In genomic region chr6:128411115-128411514, GRCm38 (mm10) we compare ENCODE assay signal across 8 mouse cellular contexts. TPM values are rescaled to one million over a fixed set of nuclear protein-coding genes. Genes with fewer than 3 reads are reported as not detected.
A peak's percentile ranks its signal among the peaks of the same experiment; 100 is the strongest.
DNase-seq lines count a peak whose midpoint lies in the region; ATAC-seq and TF ChIP-seq lines count a peak whose summit lies in the region.

No protein-coding gene starts in this region.

- no peak for TF ChIP-seq POLR2A in MEL (IDR thresholded peaks at IDR 0.05; ENCODE audit: control insufficient read depth in 1 of 2, insufficient read depth in 1 of 2, low read depth in 1 of 2, low read length in 2 of 2, poor library complexity in 1 of 2)

- TF ChIP-seq EP300 in MEL (IDR thresholded peaks at IDR 0.05; ENCODE audit: low read depth in 1 of 2, low read length in 2 of 2), result no peak

- no peaks in the 10 kb centered on the region for H3K27me3 ChIP-seq in MEL (ENCODE audit: control insufficient read depth in 1 of 2, insufficient read depth in 2 of 2, low read length in 2 of 2)
- H3K27me3 ChIP-seq in forebrain, embryonic 11.5 days (ENCODE audit: control insufficient read depth, insufficient read depth, low read length), result no peaks in the 10 kb centered on the region
- no peaks in the 10 kb centered on the region for H3K27me3 ChIP-seq in hindbrain, embryonic 13.5 days

- H3K27ac ChIP-seq in MEL (ENCODE audit: control insufficient read depth, low read depth, low read length), result no peak overlapping the region
- H3K27ac ChIP-seq in forebrain, embryonic 11.5 days (ENCODE audit: low read depth, low read length), result no peak overlapping the region
- H3K27ac ChIP-seq in hindbrain, embryonic 13.5 days, result no peak overlapping the region

- ATAC-seq in forebrain, embryonic 11.5 days (replicated peaks; ENCODE audit: low FRiP score), result peak; percentile 17; the same call in 1 of the 2 replicates
- peak; percentile 47; the same call in 1 of the 2 replicates for ATAC-seq in hindbrain, embryonic 13.5 days (ENCODE audit: low FRiP score)

- peak; percentile 74 for DNase-seq in MEL (ENCODE audit: low read depth, low spot score)
- DNase-seq in c-Kit-negative CD71-positive TER-119-positive erythroid progenitor cells, embryonic 14.5 days (ENCODE audit: low read depth, low spot score), result peak; percentile 57
- peak; percentile 86 for DNase-seq in forebrain, embryonic 11.5 days (ENCODE audit: low spot score)
- DNase-seq in layer of hippocampus, adult 9-11 months, result peak; percentile 64
- DNase-seq in lung, postnatal 10 days, result peak; percentile 78
- DNase-seq in retina, embryonic 14.5 days (ENCODE audit: low spot score), result peak; percentile 85
- peak; percentile 79 for DNase-seq in urinary bladder, postnatal 14 days (ENCODE audit: low spot score)

- H3K36me3 ChIP-seq in MEL (ENCODE audit: control insufficient read depth in 1 of 2, insufficient read depth in 2 of 2, low read length in 2 of 2), result no peaks in the 10 kb centered on the region
- peaks cover 18% of the 10 kb centered on the region for H3K36me3 ChIP-seq in forebrain, embryonic 11.5 days (ENCODE audit: control insufficient read depth, insufficient read depth, low read length)
- H3K36me3 ChIP-seq in hindbrain, embryonic 13.5 days, result peaks cover 89% of the 10 kb centered on the region

- peak; percentile 82 for TF ChIP-seq RAD21 in MEL (IDR thresholded peaks at IDR 0.05; ENCODE audit: low read depth, low read length)

- H3K79me2 ChIP-seq in MEL (ENCODE audit: control insufficient read depth, insufficient read depth, low read length, poor library complexity), result no peaks in the 10 kb centered on the region

- no peak overlapping the region for H3K9ac ChIP-seq in MEL (ENCODE audit: control insufficient read depth, low read depth, low read length, poor library complexity, severe bottlenecking)
- no peak overlapping the region for H3K9ac ChIP-seq in forebrain, embryonic 11.5 days (ENCODE audit: low read length)
- H3K9ac ChIP-seq in hindbrain, embryonic 13.5 days, result no peak overlapping the region

- no peak overlapping the region for H3K4me2 ChIP-seq in forebrain, embryonic 11.5 days (ENCODE audit: low read depth, low read length, severe bottlenecking)
- H3K4me2 ChIP-seq in hindbrain, embryonic 13.5 days, result no peak overlapping the region

- H3K4me1 ChIP-seq in MEL (ENCODE audit: control insufficient read depth in 1 of 2, insufficient read depth in 2 of 2, low read length in 2 of 2), result no peaks in the 10 kb centered on the region
- H3K4me1 ChIP-seq in forebrain, embryonic 11.5 days (replicated peaks; ENCODE audit: control insufficient read depth, insufficient read depth, low read length), result no peaks in the 10 kb centered on the region
- no peaks in the 10 kb centered on the region for H3K4me1 ChIP-seq in hindbrain, embryonic 13.5 days (replicated peaks)

- peak; percentile 80 to 95 (median 86) for TF ChIP-seq CTCF in MEL (IDR thresholded peaks at IDR 0.05 in 2 of 3, conservative IDR thresholded peaks at IDR 0.05 in 1 of 3; ENCODE audit: control insufficient read depth in 1 of 3, insufficient read depth in 1 of 3, low read depth in 2 of 3, low read length in 3 of 3, poor library complexity in 1 of 3, severe bottlenecking in 1 of 3)

- H3K9me3 ChIP-seq in MEL (replicated peaks; ENCODE audit: insufficient read depth, low read length), result no peaks in the 10 kb centered on the region
- no peaks in the 10 kb centered on the region for H3K9me3 ChIP-seq in forebrain, embryonic 11.5 days (ENCODE audit: control insufficient read depth, low read length)
- no peaks in the 10 kb centered on the region for H3K9me3 ChIP-seq in hindbrain, embryonic 13.5 days

- WGBS in forebrain, embryonic 11.5 days, result 21% methylated on average over 3 of the region's 3 CpGs
- WGBS in hindbrain, embryonic 13.5 days, result 26% methylated on average over 3 of the region's 3 CpGs

- no peak overlapping the region for H3K4me3 ChIP-seq in MEL (ENCODE audit: control insufficient read depth in 1 of 2, insufficient read depth in 1 of 2, low read depth in 2 of 2, low read length in 2 of 2)
- H3K4me3 ChIP-seq in forebrain, embryonic 11.5 days (ENCODE audit: low read depth, low read length), result no peak overlapping the region
- H3K4me3 ChIP-seq in hindbrain, embryonic 13.5 days, result no peak overlapping the region

TF ChIP-seq in MEL, 35 proteins besides CTCF, POLR2A, EP300 and RAD21:
- TF ChIP-seq ZC3H11A (IDR thresholded peaks at IDR 0.05; ENCODE audit: low read depth, low read length) (peak; percentile 68), RCOR1 (IDR thresholded peaks at IDR 0.05; ENCODE audit: low read depth, low read length) (no peak), SMC3 (IDR thresholded peaks at IDR 0.05; ENCODE audit: low read depth, low read length) (peak; percentile 69), KAT2A (conservative IDR thresholded peaks at IDR 0.05; ENCODE audit: low read depth, low read length) (no peak), BHLHE40 (IDR thresholded peaks at IDR 0.05; ENCODE audit: borderline replicate concordance, low read depth, low read length) (no peak), CHD2 (IDR thresholded peaks at IDR 0.05; ENCODE audit: low read length) (no peak), MXI1 (IDR thresholded peaks at IDR 0.05; ENCODE audit: low read depth, low read length) (no peak)

RNA-seq across cellular contexts. Expression of gene Nrip2, which starts 12.0 kb away (rescaled TPM):
- 0.04 TPM in 1 of 2 replicates, not detected in the other for total RNA-seq in MEL (2012; rRNA removed)
- under 1 TPM in 1 of 2 experiments, not detected in 1; 0.86 TPM for polyA plus RNA-seq in MEL (2012; ENCODE audit: insufficient read depth in 1 of 2, insufficient read length in 2 of 2, low read depth in 1 of 2, low replicate concordance in 2 of 2, missing spikeins in 1 of 2)
- polyA plus RNA-seq in forebrain, embryonic 11.5 days (2014; fragmentation: Nextera tagmentation; extraction: Ambion mirVana), result 2.7 and 3.8 TPM in 2 replicates
- polyA plus RNA-seq in hindbrain, embryonic 13.5 days (2015; fragmentation: Nextera tagmentation; extraction: Ambion mirVana), result 8.1 and 9.5 TPM in 2 replicates

RNA-seq across cellular contexts. Expression of gene Itfg2, which starts 13.6 kb away (rescaled TPM):
- 16.6 and 17.8 TPM in 2 replicates for total RNA-seq in MEL (2012; rRNA removed)
- polyA plus RNA-seq in MEL (2012; ENCODE audit: insufficient read depth in 1 of 2, insufficient read length in 2 of 2, low read depth in 1 of 2, low replicate concordance in 2 of 2, missing spikeins in 1 of 2), result 10 to 100 TPM in 1 of 2 experiments, not detected in 1; 44.8 TPM
- 34.6 and 35.3 TPM in 2 replicates for polyA plus RNA-seq in forebrain, embryonic 11.5 days (2014; fragmentation: Nextera tagmentation; extraction: Ambion mirVana)
- polyA plus RNA-seq in hindbrain, embryonic 13.5 days (2015; fragmentation: Nextera tagmentation; extraction: Ambion mirVana), result 41.7 and 46.0 TPM in 2 replicates

RNA-seq across cellular contexts. Expression of gene Fkbp4, which starts 27.4 kb away (rescaled TPM):
- 332 and 333 TPM in 2 replicates for total RNA-seq in MEL (2012; rRNA removed)
- 100 to 1,000 TPM; 426 to 934 TPM for polyA plus RNA-seq in MEL (2012; ENCODE audit: insufficient read depth in 1 of 2, insufficient read length in 2 of 2, low read depth in 1 of 2, low replicate concordance in 2 of 2, missing spikeins in 1 of 2)
- polyA plus RNA-seq in forebrain, embryonic 11.5 days (2014; fragmentation: Nextera tagmentation; extraction: Ambion mirVana), result 601 and 640 TPM in 2 replicates
- polyA plus RNA-seq in hindbrain, embryonic 13.5 days (2015; fragmentation: Nextera tagmentation; extraction: Ambion mirVana), result 371 and 380 TPM in 2 replicates

RNA-seq across cellular contexts. Expression of gene Gm44596, which starts 35.8 kb away (rescaled TPM):
- total RNA-seq in MEL (2012; rRNA removed), result not detected in 2 replicates
- not detected for polyA plus RNA-seq in MEL (2012; ENCODE audit: insufficient read depth in 1 of 2, insufficient read length in 2 of 2, low read depth in 1 of 2, low replicate concordance in 2 of 2, missing spikeins in 1 of 2)
- not detected in 2 replicates for polyA plus RNA-seq in forebrain, embryonic 11.5 days (2014; fragmentation: Nextera tagmentation; extraction: Ambion mirVana)
- not detected in 2 replicates for polyA plus RNA-seq in hindbrain, embryonic 13.5 days (2015; fragmentation: Nextera tagmentation; extraction: Ambion mirVana)

RNA-seq across cellular contexts. Expression of gene Tex52, which starts 35.9 kb away (rescaled TPM):
- not detected in 2 replicates for total RNA-seq in MEL (2012; rRNA removed)
- polyA plus RNA-seq in MEL (2012; ENCODE audit: insufficient read depth in 1 of 2, insufficient read length in 2 of 2, low read depth in 1 of 2, low replicate concordance in 2 of 2, missing spikeins in 1 of 2), result under 1 TPM in 1 of 2 experiments, not detected in 1; 0.07 TPM
- 0.51 and 0.84 TPM in 2 replicates for polyA plus RNA-seq in forebrain, embryonic 11.5 days (2014; fragmentation: Nextera tagmentation; extraction: Ambion mirVana)
- 0.47 and 0.70 TPM in 2 replicates for polyA plus RNA-seq in hindbrain, embryonic 13.5 days (2015; fragmentation: Nextera tagmentation; extraction: Ambion mirVana)
